In genomic region chr1:39698456-39698855, GRCm38 (mm10) we compare ENCODE assay signal across 11 mouse cellular contexts. TPM values are rescaled to one million over a fixed set of nuclear protein-coding genes. Genes with fewer than 3 reads are reported as not detected.
DNase-seq lines count a peak whose midpoint lies in the region; ATAC-seq and TF ChIP-seq lines count a peak whose summit lies in the region.
"Had no signal": no experiment of that assay in that cellular context is flagged by ENCODE, and none has a peak within 500 bp of the region (broad histone marks: within the 10 kb centered on the region; RNA-seq: fewer than 3 reads in every experiment).

No protein-coding gene starts in this region.

- intact Hi-C loops in heart, adult 2 months (cut with DNase I) = no loop called here

- DNase-seq in heart, adult 2 months = peak in 1 of 2 experiments; percentile 47
- DNase-seq in adipocyte (ENCODE audit: low spot score) = peak; percentile 29
- no peak for DNase-seq in heart, embryonic 10.5 days (ENCODE audit: low spot score)
- no peak for DNase-seq in urinary bladder, adult 2 months (ENCODE audit: low spot score)
- DNase-seq in B cell, adult 2 months = no peak
- DNase-seq in hindbrain, embryonic 14.5 days (ENCODE audit: low spot score) = no peak
- DNase-seq: forebrain, postnatal 0 days had no signal

- no peak overlapping the region for H3K9ac ChIP-seq in heart, adult 2 months (ENCODE audit: low read depth, low read length)
- no peak overlapping the region for H3K9ac ChIP-seq in heart, embryonic 12.5 days
- H3K9ac ChIP-seq in limb, embryonic 12.5 days (replicated peaks) = peak overlapping the region; percentile 1; the same call in 1 of the 2 replicates
- no peak overlapping the region for H3K9ac ChIP-seq in hindbrain, embryonic 14.5 days
- H3K9ac ChIP-seq: forebrain, postnatal 0 days; hindbrain, embryonic 13.5 days; midbrain, embryonic 12.5 days had no signal

- H3K79me2 ChIP-seq in heart, adult 2 months (replicated peaks; ENCODE audit: control insufficient read depth, insufficient read depth, low read length) = no peaks in the 10 kb centered on the region

- H3K4me2 ChIP-seq in heart, embryonic 12.5 days = no peak overlapping the region
- H3K4me2 ChIP-seq in limb, embryonic 12.5 days = no peak overlapping the region
- no peak overlapping the region for H3K4me2 ChIP-seq in hindbrain, embryonic 14.5 days (replicated peaks)
- H3K4me2 ChIP-seq: hindbrain, embryonic 13.5 days; midbrain, embryonic 12.5 days had no signal

- H3K9me3 ChIP-seq in heart, embryonic 12.5 days (replicated peaks) = no peaks in the 10 kb centered on the region
- no peaks in the 10 kb centered on the region for H3K9me3 ChIP-seq in heart, embryonic 10.5 days
- no peaks in the 10 kb centered on the region for H3K9me3 ChIP-seq in limb, embryonic 12.5 days
- no peaks in the 10 kb centered on the region for H3K9me3 ChIP-seq in hindbrain, embryonic 14.5 days (ENCODE audit: control insufficient read depth, low read length)
- H3K9me3 ChIP-seq: hindbrain, embryonic 13.5 days; midbrain, embryonic 12.5 days had no signal

- no peaks in the 10 kb centered on the region for H3K36me3 ChIP-seq in heart, adult 2 months (ENCODE audit: control insufficient read depth, insufficient read depth, low read length)
- H3K36me3 ChIP-seq in heart, embryonic 12.5 days = no peaks in the 10 kb centered on the region
- no peaks in the 10 kb centered on the region for H3K36me3 ChIP-seq in heart, embryonic 10.5 days
- no peaks in the 10 kb centered on the region for H3K36me3 ChIP-seq in limb, embryonic 12.5 days
- no peaks in the 10 kb centered on the region for H3K36me3 ChIP-seq in hindbrain, embryonic 14.5 days (replicated peaks; ENCODE audit: control insufficient read depth, insufficient read depth)
- H3K36me3 ChIP-seq: hindbrain, embryonic 13.5 days; midbrain, embryonic 12.5 days had no signal

- H3K4me1 ChIP-seq in heart, adult 2 months (ENCODE audit: control insufficient read depth, insufficient read depth, low read length) = peaks cover 6% of the 10 kb centered on the region
- peaks cover 59% of the 10 kb centered on the region for H3K4me1 ChIP-seq in heart, embryonic 12.5 days (replicated peaks)
- H3K4me1 ChIP-seq in heart, embryonic 10.5 days = peaks cover 64% of the 10 kb centered on the region
- H3K4me1 ChIP-seq in limb, embryonic 12.5 days (replicated peaks) = peaks cover 73% of the 10 kb centered on the region
- H3K4me1 ChIP-seq in hindbrain, embryonic 14.5 days (replicated peaks; ENCODE audit: control insufficient read depth, insufficient read depth, low read length) = peaks cover 28% of the 10 kb centered on the region

- TF ChIP-seq CTCF in heart, adult 2 months (IDR thresholded peaks at IDR 0.05) = no peak

- 0 out of 2 replicates have a peak overlapping the region, but pooled peaks have one; percentile 18 for H3K27ac ChIP-seq in heart, adult 2 months
- no peak overlapping the region for H3K27ac ChIP-seq in heart, embryonic 12.5 days (ENCODE audit: poor library complexity, severe bottlenecking)
- H3K27ac ChIP-seq in heart, embryonic 10.5 days = peak overlapping the region; percentile 70
- peak overlapping the region; percentile 29; the same call in 1 of the 2 replicates for H3K27ac ChIP-seq in limb, embryonic 12.5 days
- H3K27ac ChIP-seq in hindbrain, embryonic 14.5 days = no peak overlapping the region
- H3K27ac ChIP-seq: hindbrain, embryonic 13.5 days; midbrain, embryonic 12.5 days had no signal

- ATAC-seq in heart, embryonic 12.5 days (ENCODE audit: insufficient number of reproducible peaks, low FRiP score) = no peak
- ATAC-seq in limb, embryonic 12.5 days (ENCODE audit: insufficient number of reproducible peaks, insufficient read depth, low FRiP score, low TSS enrichment, low read depth) = no peak
- ATAC-seq in hindbrain, embryonic 14.5 days (ENCODE audit: low FRiP score) = no peak
- ATAC-seq: forebrain, postnatal 0 days had no signal

- WGBS in heart, adult 2 months = 33% methylated on average over 6 of the region's 6 CpGs
- 54% methylated on average over 6 of the region's 6 CpGs for WGBS in heart, embryonic 12.5 days
- WGBS in heart, embryonic 10.5 days = 49% methylated on average over 6 of the region's 6 CpGs
- 37% methylated on average over 6 of the region's 6 CpGs for WGBS in limb, embryonic 12.5 days
- 23% methylated on average over 6 of the region's 6 CpGs for WGBS in hindbrain, embryonic 14.5 days

- no peak overlapping the region for H3K4me3 ChIP-seq in heart, adult 2 months
- H3K4me3 ChIP-seq in heart, embryonic 12.5 days = no peak overlapping the region
- H3K4me3 ChIP-seq in heart, embryonic 10.5 days = no peak overlapping the region
- H3K4me3 ChIP-seq in limb, embryonic 12.5 days (replicated peaks) = no peak overlapping the region
- no peak overlapping the region for H3K4me3 ChIP-seq in hindbrain, embryonic 14.5 days (replicated peaks; ENCODE audit: low read length)
- H3K4me3 ChIP-seq: hindbrain, embryonic 13.5 days; midbrain, embryonic 12.5 days had no signal

- H3K27me3 ChIP-seq in heart, adult 2 months (ENCODE audit: control insufficient read depth, insufficient read depth, low read length) = no peaks in the 10 kb centered on the region
- no peaks in the 10 kb centered on the region for H3K27me3 ChIP-seq in heart, embryonic 12.5 days (replicated peaks)
- no peaks in the 10 kb centered on the region for H3K27me3 ChIP-seq in heart, embryonic 10.5 days (ENCODE audit: insufficient read depth, poor library complexity, severe bottlenecking)
- H3K27me3 ChIP-seq in limb, embryonic 12.5 days = no peaks in the 10 kb centered on the region
- no peaks in the 10 kb centered on the region for H3K27me3 ChIP-seq in hindbrain, embryonic 14.5 days (ENCODE audit: control insufficient read depth, insufficient read depth, low read length)
- H3K27me3 ChIP-seq: hindbrain, embryonic 13.5 days had no signal

- TF ChIP-seq EP300 in heart, adult 2 months (IDR thresholded peaks at IDR 0.05; ENCODE audit: insufficient read depth, low read depth, low read length) = no peak

- TF ChIP-seq POLR2A in heart, adult 2 months (IDR thresholded peaks at IDR 0.05; ENCODE audit: insufficient read depth, low read depth, low read length) = no peak

RNA-seq across cellular contexts. Expression of gene Rfx8, which starts 22.3 kb away (rescaled TPM):
- total RNA-seq in heart, adult 2 months (2021) = under 1 TPM; 0.20 to 0.26 TPM
- polyA plus RNA-seq in heart, adult 2 months (2012; rRNA removed) = 0.35 and 0.47 TPM in 2 replicates
- 0.69 and 1.2 TPM in 2 replicates for polyA plus RNA-seq in heart, embryonic 12.5 days (2016; fragmentation: Nextera tagmentation; extraction: Ambion mirVana)
- 0.73 and 1.4 TPM in 2 replicates for polyA plus RNA-seq in heart, embryonic 10.5 days (2016; fragmentation: Nextera tagmentation; extraction: Ambion mirVana)
- polyA plus RNA-seq in limb, embryonic 12.5 days (2016; fragmentation: Nextera tagmentation; extraction: Ambion mirVana) = 1.5 and 1.7 TPM in 2 replicates
- polyA plus RNA-seq in urinary bladder, adult 2 months (2012; rRNA removed) = 0.10 and 0.23 TPM in 2 replicates
- polyA plus RNA-seq in hindbrain, embryonic 14.5 days (2014; fragmentation: Nextera tagmentation; extraction: Ambion mirVana) = 0.10 and 0.40 TPM in 2 replicates

RNA-seq across cellular contexts. Expression of gene Creg2, which starts 47.2 kb away (rescaled TPM):
- under 1 TPM in 1 of 2 experiments, not detected in 1; 0.05 TPM for total RNA-seq in heart, adult 2 months (2021)
- polyA plus RNA-seq in heart, adult 2 months (2012; rRNA removed) = 0.06 TPM in 1 of 2 replicates, not detected in the other
- 0.05 TPM in 2 replicates for polyA plus RNA-seq in heart, embryonic 12.5 days (2016; fragmentation: Nextera tagmentation; extraction: Ambion mirVana)
- polyA plus RNA-seq in heart, embryonic 10.5 days (2016; fragmentation: Nextera tagmentation; extraction: Ambion mirVana) = 0.04 and 0.06 TPM in 2 replicates
- polyA plus RNA-seq in limb, embryonic 12.5 days (2016; fragmentation: Nextera tagmentation; extraction: Ambion mirVana) = 0.15 and 0.23 TPM in 2 replicates
- polyA plus RNA-seq in urinary bladder, adult 2 months (2012; rRNA removed) = 0.07 and 0.09 TPM in 2 replicates
- polyA plus RNA-seq in hindbrain, embryonic 14.5 days (2014; fragmentation: Nextera tagmentation; extraction: Ambion mirVana) = 6.8 and 7.6 TPM in 2 replicates

Comparison
In these comparisons a context has a peak if more than half of its experiments do, and no peak if none do; other contexts are left out.
1. H3K27ac ChIP-seq: peak in heart, adult 2 months (single experiment), heart, embryonic 10.5 days (single experiment) and limb, embryonic 12.5 days (single experiment); none in heart, embryonic 12.5 days (single experiment) and hindbrain, embryonic 14.5 days (single experiment).